Mouse (Mus musculus): Measurements from ENCODE around the gene Mef2d.

GRCm38 (mm10) chr3:88206901-88207371 is 64.8 kb downstream of the Mef2d start:
- TF ChIP-seq TAL1 (IDR thresholded peaks at IDR 0.05; ENCODE audit: low read length) (no peak), GATA1 (IDR thresholded peaks at IDR 0.05; ENCODE audit: low read length) (no peak)
